Mouse (Mus musculus) liver, adult 2 months (tissue): Measurements from ENCODE around the gene Samd4b. TPM values are rescaled to one million over a fixed set of nuclear protein-coding genes. Genes with fewer than 3 reads are reported as not detected.

Source experiments
- DNase-seq: peaks from one replicate; pipeline ENCODE4 v3.0.0-alpha.2; 2011; ENCODE audit warnings: low read depth, low spot score; ENCODE audit errors: extremely low read depth
- H3K27ac ChIP-seq: fragments of 200-500 bp; replicated peaks from 2 replicates; pipeline ENCODE4 v1.5.1; 2012; ENCODE audit warnings: low read depth, mild to moderate bottlenecking, control low read depth, inconsistent platforms, low read length; ENCODE audit not compliant: insufficient read depth
- H3K27me3 ChIP-seq: fragments of 200-500 bp; 2 replicates; pipeline ENCODE4 v1.6.1; 2012; ENCODE audit warnings: mild to moderate bottlenecking, moderate library complexity, low read length, inconsistent platforms; ENCODE audit not compliant: control insufficient read depth, insufficient read depth
- H3K36me3 ChIP-seq: fragments of 200-500 bp; 2 replicates; pipeline ENCODE4 v1.6.1; 2012; ENCODE audit warnings: low read length, inconsistent platforms; ENCODE audit not compliant: control insufficient read depth, insufficient read depth
- H3K4me1 ChIP-seq: fragments of 200-500 bp; 2 replicates; pipeline ENCODE4 v1.6.1; 2011; ENCODE audit warnings: low read length; ENCODE audit not compliant: control insufficient read depth, insufficient read depth
- H3K4me3 ChIP-seq: fragments of 200-500 bp; 2 replicates; pipeline ENCODE4 v1.5.1; 2011; ENCODE audit warnings: low read depth, mild to moderate bottlenecking, control low read depth, low read length, moderate library complexity; ENCODE audit not compliant: insufficient read depth
- H3K79me2 ChIP-seq: fragments of 200-500 bp; 2 replicates; pipeline ENCODE4 v1.6.1; 2012; ENCODE audit warnings: inconsistent platforms, mild to moderate bottlenecking, low read length, moderate library complexity; ENCODE audit not compliant: control insufficient read depth, insufficient read depth
- H3K9ac ChIP-seq: fragments of 200-500 bp; 2 replicates; pipeline ENCODE4 v1.6.1; 2012; ENCODE audit warnings: low read depth, mild to moderate bottlenecking, control low read depth, inconsistent platforms, low read length
- CTCF ChIP-seq: fragments of 200-500 bp; IDR thresholded peaks from 2 replicates; pipeline ENCODE4 v1.5.1; 2011; ENCODE audit warnings: low read depth, low read length, control low read depth
- POLR2A ChIP-seq: fragments of 200-500 bp; IDR thresholded peaks from 2 replicates; pipeline ENCODE4 v1.6.1; 2011; ENCODE audit warnings: low read length, control low read depth; ENCODE audit not compliant: insufficient read depth; ENCODE audit errors: extremely low read depth
- WGBS: fragments of 180-500 bp; shearing (Covaris S2); methylation state at CpG from one replicate; pipeline ENCODE4 v1.1.7; 2018; 5-methylcytosine and 5-hydroxymethylcytosine counted together
- polyA plus RNA-seq: library from polyadenylated mRNA; depleted of rRNA; stranded (reverse); fragments of >200 nt; gene quantifications from 2 replicates; pipeline ENCODE4 v1.2.3, GENCODE M21; 2012
- total RNA-seq: library from RNA; depleted of rRNA; stranded (reverse); fragments of >200 nt; gene quantifications from 2 replicates; pipeline ENCODE4 v1.2.3, GENCODE M21; 2014

Samd4b gene
- total and polyA plus RNA-seq, 2 experiments = 4.1 to 27.0 TPM

- WGBS = 81% methylated on average over 11 of the region's 11 CpGs
- no peaks in the 10 kb centered on the region for H3K27me3 ChIP-seq
- H3K9ac ChIP-seq = no peak overlapping the region
- H3K4me3 ChIP-seq = no peak overlapping the region
- no peaks in the 10 kb centered on the region for H3K4me1 ChIP-seq
- no peak overlapping the region for H3K27ac ChIP-seq
- no peak for DNase-seq
- H3K36me3 ChIP-seq = no peaks in the 10 kb centered on the region
- TF ChIP-seq CTCF = no peak
- TF ChIP-seq POLR2A = no peak
- H3K79me2 ChIP-seq = no peaks in the 10 kb centered on the region
Measured at GRCm38 (mm10) chr7:28495426-28495825, 102.5 kb downstream of the Samd4b start.

- H3K79me2 ChIP-seq = no peaks in the 10 kb centered on the region
- DNase-seq = no peak
- 95% methylated on average over 8 of the region's 8 CpGs for WGBS
- H3K36me3 ChIP-seq = no peaks in the 10 kb centered on the region
- no peak overlapping the region for H3K9ac ChIP-seq
- TF ChIP-seq CTCF (no peak), POLR2A (no peak)
- H3K4me1 ChIP-seq = no peaks in the 10 kb centered on the region
- H3K27me3 ChIP-seq = no peaks in the 10 kb centered on the region; the same call in 1 of the 2 replicates
- no peak overlapping the region for H3K27ac ChIP-seq
- no peak overlapping the region for H3K4me3 ChIP-seq
Measured at GRCm38 (mm10) chr7:28492310-28492709, 105.6 kb downstream of the Samd4b start.

- no peak for DNase-seq
- TF ChIP-seq POLR2A (no peak), CTCF (no peak)
- H3K79me2 ChIP-seq = no peaks in the 10 kb centered on the region
- H3K27ac ChIP-seq = no peak overlapping the region
- WGBS = 36% methylated on average over 14 of the region's 14 CpGs
- H3K36me3 ChIP-seq = no peaks in the 10 kb centered on the region
- no peak overlapping the region for H3K4me3 ChIP-seq
- H3K4me1 ChIP-seq = no peaks in the 10 kb centered on the region
- no peak overlapping the region for H3K9ac ChIP-seq
- H3K27me3 ChIP-seq = no peaks in the 10 kb centered on the region; the same call in 1 of the 2 replicates
Measured at GRCm38 (mm10) chr7:28490903-28491302, 107.0 kb downstream of the Samd4b start.

GRCm38 (mm10) chr7:28490410-28490809 is 107.5 kb downstream of the Samd4b start:
- 4% methylated on average over 10 of the region's 10 CpGs for WGBS

DNA sequence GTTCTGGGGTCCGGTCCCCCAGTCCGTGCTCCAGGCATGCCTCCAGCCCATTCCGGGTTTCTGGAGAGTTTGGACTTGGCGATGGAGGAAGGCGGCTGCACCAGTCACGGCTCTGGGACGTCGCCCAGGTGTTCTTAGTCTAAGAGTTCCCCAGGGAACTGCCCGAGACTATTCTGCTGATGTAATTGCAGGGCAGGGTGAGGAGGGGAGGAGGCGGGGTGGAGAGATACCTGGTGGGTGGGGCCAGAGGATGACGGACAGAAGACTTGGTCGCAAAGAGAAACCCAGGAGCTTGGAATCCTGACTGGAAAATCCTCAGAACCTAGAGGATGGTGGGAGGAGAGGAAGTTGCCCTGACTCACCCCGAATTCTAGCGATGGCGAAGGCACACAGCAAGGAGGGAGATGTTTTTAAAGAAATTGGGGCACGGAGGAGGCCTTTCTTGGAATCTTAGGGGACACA is 109.9 kb downstream of the Samd4b start:
- H3K9ac ChIP-seq = no peak overlapping the region
- no peak overlapping the region for H3K4me3 ChIP-seq
- no peaks in the 10 kb centered on the region for H3K4me1 ChIP-seq
- H3K27me3 ChIP-seq = no peaks in the 10 kb centered on the region; the same call in 1 of the 2 replicates
- H3K36me3 ChIP-seq = no peaks in the 10 kb centered on the region
- 7% methylated on average over 16 of the region's 16 CpGs for WGBS
- TF ChIP-seq POLR2A = no peak
- no peak for TF ChIP-seq CTCF
- H3K79me2 ChIP-seq = no peaks in the 10 kb centered on the region
- no peak overlapping the region for H3K27ac ChIP-seq
- no peak for DNase-seq

More at GRCm38 (mm10) chr7:28490410-28490809, 107.5 kb downstream of the Samd4b start:
- Histone ChIP-seq H3K4me3 (no peak overlapping the region), H3K4me1 (no peaks in the 10 kb centered on the region), H3K27ac (no peak overlapping the region), H3K27me3 (no peaks in the 10 kb centered on the region; the same call in 1 of the 2 replicates), H3K36me3 (no peaks in the 10 kb centered on the region), H3K79me2 (no peaks in the 10 kb centered on the region), H3K9ac (no peak overlapping the region)
- DNase-seq = peak; percentile 61
- TF ChIP-seq POLR2A (no peak), CTCF (peak; percentile 74)

DNA sequence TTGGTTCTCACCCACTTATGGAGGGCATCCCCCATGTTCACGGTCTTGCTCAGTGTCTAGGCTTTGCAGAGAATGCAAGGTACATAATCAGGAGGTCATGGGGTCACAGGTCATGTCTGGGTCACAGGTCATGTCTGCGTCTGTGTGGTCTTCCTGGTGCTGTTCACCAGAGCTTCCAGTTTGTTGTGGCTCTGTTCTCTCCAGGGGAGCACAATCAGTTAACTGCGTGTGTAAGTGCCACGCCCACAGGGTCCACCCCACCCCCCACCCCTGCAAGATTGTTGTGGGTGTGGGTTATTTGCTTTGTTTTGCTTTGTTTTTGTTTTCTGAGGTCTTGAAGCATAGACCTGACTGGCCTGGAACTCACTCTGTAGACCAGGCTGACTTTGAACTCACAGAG is 113.8 kb downstream of the Samd4b start:
- no peak for TF ChIP-seq POLR2A
- TF ChIP-seq CTCF = no peak
- no peak overlapping the region for H3K27ac ChIP-seq
- DNase-seq = no peak
- no peak overlapping the region for H3K4me3 ChIP-seq
- H3K9ac ChIP-seq = no peak overlapping the region
- no peaks in the 10 kb centered on the region for H3K79me2 ChIP-seq
- no peaks in the 10 kb centered on the region for H3K36me3 ChIP-seq
- 19% methylated on average over 4 of the region's 4 CpGs for WGBS
- no peaks in the 10 kb centered on the region for H3K4me1 ChIP-seq
- H3K27me3 ChIP-seq = no peaks in the 10 kb centered on the region; the same call in 1 of the 2 replicates
